Mouse (Mus musculus): Measurements from ENCODE around the gene Sec23b. TPM values are rescaled to one million over a fixed set of nuclear protein-coding genes. Genes with fewer than 3 reads are reported as not detected.

The Sec23b gene
- polyA plus RNA-seq (2012; ENCODE audit: low replicate concordance): 4.4 and 8.7 TPM in 2 replicates

DNA sequence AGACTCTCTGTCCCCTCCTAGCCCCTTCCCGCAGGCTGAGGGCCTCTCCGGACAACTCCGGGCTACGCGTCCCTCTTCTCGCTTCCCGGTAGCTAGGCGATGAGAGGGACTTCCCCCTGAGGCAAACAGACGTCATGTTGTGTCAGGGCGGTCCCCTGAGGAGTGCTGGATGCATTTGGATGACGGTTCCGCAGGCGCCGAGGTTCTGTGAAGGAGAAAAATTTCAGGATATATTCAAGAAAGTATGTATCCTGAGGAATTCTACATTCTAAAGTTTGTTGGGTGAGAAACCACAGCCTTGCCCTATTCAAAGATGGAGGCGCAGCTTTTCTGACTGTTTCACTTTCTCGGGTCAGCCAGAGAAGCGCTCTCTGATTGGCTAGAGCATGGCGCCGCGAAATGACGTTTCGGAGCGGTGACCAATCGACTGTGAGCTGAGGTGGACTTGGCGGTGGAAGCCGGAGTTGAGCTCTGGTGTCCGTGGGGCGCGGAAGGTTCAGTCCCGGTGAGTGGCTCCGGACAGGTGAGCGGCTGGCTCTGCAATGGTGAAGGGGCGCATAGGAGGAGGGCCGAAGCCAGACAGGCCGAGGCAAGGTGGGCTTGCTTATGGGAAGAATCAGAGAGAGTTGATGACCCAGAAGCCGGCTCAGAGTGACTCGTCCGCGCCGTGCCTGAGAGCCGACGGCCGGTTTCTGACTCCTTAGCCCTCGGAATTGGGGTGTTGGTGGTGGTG lies at the start of gene Sec23b:
Gene Sec23b (plus strand): TSS at position 410 of the 733 bp plus-strand sequence.

DNA sequence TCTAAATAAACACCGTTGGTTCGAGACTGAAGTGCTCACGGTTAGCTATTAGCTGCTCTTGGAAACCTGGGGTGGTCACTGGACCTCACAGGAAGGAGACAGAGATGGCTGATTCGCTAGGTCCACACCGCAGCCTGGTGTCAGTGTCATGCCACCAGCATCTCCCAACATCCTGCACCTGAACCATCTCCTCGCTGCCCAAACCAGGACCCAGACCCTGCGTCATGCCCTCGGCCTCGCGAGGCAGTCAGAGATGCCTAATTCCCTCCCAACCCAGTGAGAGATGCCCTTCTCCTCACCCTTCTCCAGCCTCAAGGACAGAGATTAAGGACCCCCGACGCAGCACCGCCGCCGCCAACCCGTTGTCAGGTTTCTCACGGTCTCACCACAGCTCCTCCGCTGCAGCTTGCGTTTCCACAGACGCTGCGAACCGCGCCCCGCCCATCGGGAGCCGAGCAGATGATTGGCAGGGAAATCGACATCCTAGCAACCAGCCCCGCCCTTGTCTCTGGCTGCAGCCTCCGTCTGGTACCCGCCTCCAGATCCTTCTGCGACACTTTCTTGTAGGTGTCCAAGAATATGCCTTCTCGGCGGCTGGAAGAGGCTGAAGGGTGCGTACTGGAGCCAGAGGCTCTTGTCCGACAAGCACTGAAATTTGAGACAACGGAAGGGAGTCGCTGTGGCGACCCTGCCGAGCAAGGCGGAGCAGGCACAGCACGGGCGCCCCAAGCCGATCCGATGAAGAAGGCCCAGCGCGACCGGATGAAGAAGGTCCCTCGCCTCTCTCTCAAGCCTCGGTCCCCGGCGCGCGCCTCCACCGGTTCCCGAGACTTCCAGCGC lies 28.8 kb upstream of the Sec23b start, which contains the start of the genes Dzank1 and Polr3f:
Gene Dzank1 (minus strand): TSS at position 434 of the 840 bp plus-strand sequence.
Gene Polr3f (plus strand): TSS at position 738 of the 840 bp plus-strand sequence.

DNA sequence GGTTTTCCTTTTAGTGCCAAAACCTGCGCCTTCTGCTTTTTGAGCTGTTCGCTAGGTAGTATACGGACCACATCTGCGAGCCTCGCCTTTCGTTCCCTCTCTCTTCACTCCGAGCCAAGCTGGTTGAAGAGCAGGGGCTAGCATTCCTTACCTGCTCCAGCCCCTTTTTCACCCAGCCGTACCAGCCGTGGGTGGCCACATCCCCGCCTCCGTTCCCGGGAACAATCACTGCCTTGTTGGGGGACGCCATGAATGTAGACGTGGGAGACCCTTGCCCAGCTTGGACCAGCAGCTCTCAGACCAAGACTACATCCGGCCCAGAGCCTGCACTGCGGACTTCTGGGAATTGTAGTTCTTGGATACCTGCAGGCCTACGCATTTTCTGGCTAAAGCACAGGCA lies 5.5 kb upstream of the Sec23b start, which contains the start of gene Rbbp9:
Gene Rbbp9 (minus strand): TSS at position 341 of the 400 bp plus-strand sequence.

DNA sequence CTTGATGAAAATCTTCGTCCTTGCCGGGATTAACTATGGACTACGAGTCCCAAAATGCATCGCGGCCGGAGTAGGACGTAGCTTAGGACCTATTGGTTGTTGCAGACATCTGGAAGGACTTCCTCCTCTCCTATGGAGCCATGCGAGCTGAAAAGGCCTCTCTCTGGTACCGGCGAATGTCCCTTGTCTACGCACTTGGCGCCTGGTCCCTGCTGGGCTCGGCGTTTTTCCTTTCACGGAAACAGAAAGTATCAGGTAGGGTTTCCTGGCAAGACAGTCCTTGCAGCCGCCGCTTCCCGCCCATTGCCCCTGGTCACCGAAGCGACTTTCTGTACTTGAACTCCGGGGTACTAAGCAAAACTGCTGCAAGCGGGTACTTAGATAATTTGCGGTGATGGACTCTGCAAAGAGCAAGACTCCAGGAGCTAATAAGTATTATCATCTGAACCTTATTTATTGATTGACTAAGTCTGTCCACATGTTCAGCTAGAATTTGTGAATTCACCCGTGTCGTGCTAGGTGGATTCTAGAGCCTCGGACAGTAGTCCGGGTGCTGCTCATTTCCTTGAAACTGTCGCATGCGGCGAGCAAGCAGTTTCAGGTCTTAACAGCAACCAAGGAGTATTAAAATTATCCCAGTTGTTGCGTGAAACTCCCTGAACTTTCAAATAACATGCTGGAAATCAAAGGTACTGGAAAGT lies 38.1 kb downstream of the Sec23b start, which contains the start of gene Smim26:
Gene Smim26 (plus strand): TSS at position 104 of the 701 bp plus-strand sequence.

DNA sequence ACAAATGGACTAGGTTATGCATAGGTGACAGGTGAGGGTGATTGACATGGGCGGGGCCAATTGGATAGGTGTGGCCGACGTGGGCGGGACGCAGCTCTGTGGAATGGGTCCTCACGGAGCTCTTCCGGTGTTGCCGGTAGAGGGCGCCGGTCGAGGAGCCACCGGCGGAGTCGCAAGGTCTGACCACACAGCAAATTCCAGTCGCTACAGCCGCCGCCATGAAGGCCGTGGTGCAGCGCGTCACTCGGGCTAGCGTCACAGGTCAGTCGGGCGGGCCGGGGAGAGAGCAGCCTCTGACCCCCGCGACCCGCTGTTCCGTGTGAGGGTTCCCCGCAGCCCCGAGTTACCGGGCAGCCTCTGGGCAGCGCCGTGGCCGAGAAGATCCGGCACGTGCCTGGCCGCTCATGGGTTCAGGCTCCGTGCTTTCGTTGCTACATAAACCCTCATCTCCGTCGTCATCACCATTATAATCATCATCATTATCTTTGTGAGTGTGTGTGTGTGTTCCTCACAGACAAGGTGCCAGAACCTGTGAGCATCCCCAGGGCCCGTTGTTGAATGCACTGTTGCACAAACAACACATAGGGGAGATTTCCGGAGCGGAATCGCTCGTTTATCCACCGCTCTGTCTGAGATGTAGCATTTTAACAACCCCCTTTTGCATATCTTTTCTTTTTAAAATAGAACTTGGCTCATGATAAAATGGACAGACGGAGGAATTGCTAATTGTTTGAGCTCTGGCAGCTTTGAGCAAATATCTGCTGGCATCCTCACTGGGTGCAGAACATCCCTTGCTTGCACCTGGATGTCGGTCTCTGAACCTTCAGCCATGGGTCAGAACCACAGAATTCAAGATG lies 44.0 kb downstream of the Sec23b start, which contains the start of gene Dtd1:
Gene Dtd1 (plus strand): TSS at position 67 of the 857 bp plus-strand sequence.

Other genes starting within 250 kb of the Sec23b start
- gene Ovol2, start 224.1 kb upstream of the Sec23b start, polyA plus RNA-seq (2012; ENCODE audit: low replicate concordance): not detected in 2 replicates
- 9.0 and 21.9 TPM in 2 replicates for gene Kat14, start 187.2 kb upstream of the Sec23b start, polyA plus RNA-seq (2012; ENCODE audit: low replicate concordance)
- gene Pet117, start 187.2 kb upstream of the Sec23b start, polyA plus RNA-seq (2012; ENCODE audit: low replicate concordance): 0.27 and 14.0 TPM in 2 replicates
- gene Dzank1, start 28.8 kb upstream of the Sec23b start, polyA plus RNA-seq (2012; ENCODE audit: low replicate concordance): 0.03 and 0.12 TPM in 2 replicates
- gene Polr3f, start 28.5 kb upstream of the Sec23b start, polyA plus RNA-seq (2012; ENCODE audit: low replicate concordance): 5.7 and 16.7 TPM in 2 replicates
- 0.99 and 1.4 TPM in 2 replicates for gene Rbbp9, start 5.4 kb upstream of the Sec23b start, polyA plus RNA-seq (2012; ENCODE audit: low replicate concordance)
- gene Smim26, start 37.8 kb downstream of the Sec23b start, polyA plus RNA-seq (2012; ENCODE audit: low replicate concordance): 1.4 and 2.2 TPM in 2 replicates
- gene Dtd1, start 43.7 kb downstream of the Sec23b start, polyA plus RNA-seq (2012; ENCODE audit: low replicate concordance): 2.0 and 13.0 TPM in 2 replicates

All from hematopoietic multipotent progenitor cell, adult 10-12 weeks (in vitro differentiated cells).